Comparison of ENCODE assay signal across 18 mouse cellular contexts in genomic region chr2:157988416-157989190, GRCm38 (mm10). TPM values are rescaled to one million over a fixed set of nuclear protein-coding genes. Genes with fewer than 3 reads are reported as not detected.
DNase-seq lines count a peak whose midpoint lies in the region; ATAC-seq and TF ChIP-seq lines count a peak whose summit lies in the region.
"Had no signal": no experiment of that assay in that cellular context is flagged by ENCODE, and none has a peak within 500 bp of the region (broad histone marks: within the 10 kb centered on the region; RNA-seq: fewer than 3 reads in every experiment).

No protein-coding gene starts in this region.

- 59% methylated on average over 7 of the region's 7 CpGs for WGBS in forebrain, embryonic 16.5 days
- 56% methylated on average over 7 of the region's 7 CpGs for WGBS in intestine, embryonic 15.5 days
- WGBS in midbrain, embryonic 16.5 days, result 50% methylated on average over 7 of the region's 7 CpGs

- H3K36me3 ChIP-seq in forebrain, embryonic 16.5 days (ENCODE audit: control insufficient read depth, insufficient read depth), result no peaks in the 10 kb centered on the region
- 0 out of 2 replicates have a peak, but pooled peaks cover 3% of the 10 kb centered on the region for H3K36me3 ChIP-seq in intestine, embryonic 15.5 days
- H3K36me3 ChIP-seq in midbrain, embryonic 16.5 days (ENCODE audit: control insufficient read depth, insufficient read depth, low read length), result peaks cover 3% of the 10 kb centered on the region; the same call in 1 of the 2 replicates

- peak overlapping the region; percentile 90 for H3K27ac ChIP-seq in layer of hippocampus, adult 2 months
- H3K27ac ChIP-seq in forebrain, embryonic 16.5 days (ENCODE audit: low read length), result peak overlapping the region; percentile 76
- no peak overlapping the region for H3K27ac ChIP-seq in intestine, embryonic 15.5 days
- H3K27ac ChIP-seq in midbrain, embryonic 16.5 days (ENCODE audit: low read length), result peak overlapping the region; percentile 65
- H3K27ac ChIP-seq: heart, embryonic 10.5 days; macrophage had no signal

- DNase-seq in layer of hippocampus, adult 2 months (ENCODE audit: low spot score in 2 of 2), result no peak
- DNase-seq in layer of hippocampus, postnatal 14 days (ENCODE audit: low spot score in 2 of 2), result no peak
- DNase-seq in lung, postnatal 10 days, result no peak
- no peak for DNase-seq in kidney, adult 18-20 months
- no peak for DNase-seq in thymus, postnatal 10 days (ENCODE audit: low spot score in 2 of 2)
- DNase-seq: adrenal gland, adult 8-10 months; B cell, adult 2 months; cerebellum, adult 9-10 months; gastrocnemius, postnatal 25 days; heart, postnatal 4 days; liver, postnatal 0 days; right cerebral cortex, postnatal 25 days had no signal

- H3K4me2 ChIP-seq in forebrain, embryonic 16.5 days (ENCODE audit: low read length), result no peak overlapping the region
- H3K4me2 ChIP-seq in intestine, embryonic 15.5 days (replicated peaks), result no peak overlapping the region
- no peak overlapping the region for H3K4me2 ChIP-seq in midbrain, embryonic 16.5 days (ENCODE audit: low read length)

- no peak for TF ChIP-seq CTCF in layer of hippocampus, adult 2 months (conservative IDR thresholded peaks at IDR 0.05)

- no peak overlapping the region for H3K4me3 ChIP-seq in layer of hippocampus, adult 2 months
- no peak overlapping the region for H3K4me3 ChIP-seq in forebrain, embryonic 16.5 days (replicated peaks; ENCODE audit: low read length)
- H3K4me3 ChIP-seq in intestine, embryonic 15.5 days (replicated peaks), result no peak overlapping the region
- H3K4me3 ChIP-seq in midbrain, embryonic 16.5 days (ENCODE audit: low read depth, low read length), result no peak overlapping the region
- H3K4me3 ChIP-seq: heart, embryonic 10.5 days; myocyte had no signal

- H3K27me3 ChIP-seq in forebrain, embryonic 16.5 days (replicated peaks; ENCODE audit: control insufficient read depth, insufficient read depth, low read length), result no peaks in the 10 kb centered on the region
- H3K27me3 ChIP-seq in intestine, embryonic 15.5 days (replicated peaks), result no peaks in the 10 kb centered on the region
- no peaks in the 10 kb centered on the region for H3K27me3 ChIP-seq in midbrain, embryonic 16.5 days (ENCODE audit: control insufficient read depth, insufficient read depth, low read depth, low read length)

- ATAC-seq in forebrain, embryonic 16.5 days, result peak; percentile 39
- ATAC-seq in intestine, embryonic 15.5 days, result peak; percentile 67
- ATAC-seq in midbrain, embryonic 16.5 days, result peak; percentile 41; the same call in 1 of the 2 replicates
- ATAC-seq: liver, postnatal 0 days had no signal

- H3K9ac ChIP-seq in forebrain, embryonic 16.5 days (replicated peaks; ENCODE audit: low read depth, low read length), result no peak overlapping the region
- H3K9ac ChIP-seq in intestine, embryonic 15.5 days, result no peak overlapping the region
- H3K9ac ChIP-seq in midbrain, embryonic 16.5 days (ENCODE audit: low read depth, low read length), result no peak overlapping the region
- H3K9ac ChIP-seq: liver, postnatal 0 days had no signal

- H3K9me3 ChIP-seq in forebrain, embryonic 16.5 days (ENCODE audit: control insufficient read depth, low read length), result no peaks in the 10 kb centered on the region
- H3K9me3 ChIP-seq in intestine, embryonic 15.5 days, result no peaks in the 10 kb centered on the region
- no peaks in the 10 kb centered on the region for H3K9me3 ChIP-seq in midbrain, embryonic 16.5 days (replicated peaks; ENCODE audit: control insufficient read depth, low read length, poor library complexity, severe bottlenecking)
- H3K9me3 ChIP-seq: heart, embryonic 10.5 days had no signal

- peaks cover 35% of the 10 kb centered on the region for H3K4me1 ChIP-seq in forebrain, embryonic 16.5 days (replicated peaks; ENCODE audit: control insufficient read depth, insufficient read depth, low read length)
- peaks cover 13% of the 10 kb centered on the region for H3K4me1 ChIP-seq in intestine, embryonic 15.5 days (replicated peaks)
- H3K4me1 ChIP-seq in midbrain, embryonic 16.5 days (ENCODE audit: control insufficient read depth, insufficient read depth, low read length), result peaks cover 45% of the 10 kb centered on the region

RNA-seq across cellular contexts. Expression of gene Tti1, which starts 39.6 kb away (rescaled TPM):
- total RNA-seq in layer of hippocampus, adult 2 months (2021), result 10 to 100 TPM; 21.1 to 23.6 TPM
- 10 to 100 TPM; 15.9 to 16.3 TPM for total RNA-seq in layer of hippocampus, postnatal 14 days (2021)
- 21.1 and 22.1 TPM in 2 replicates for polyA plus RNA-seq in forebrain, embryonic 16.5 days (2015; fragmentation: Nextera tagmentation; extraction: Ambion mirVana)
- 20.8 and 21.3 TPM in 2 replicates for polyA plus RNA-seq in intestine, embryonic 15.5 days (2015; fragmentation: Nextera tagmentation; extraction: Ambion mirVana)
- 17.2 and 20.2 TPM in 2 replicates for polyA plus RNA-seq in midbrain, embryonic 16.5 days (2015; fragmentation: Nextera tagmentation; extraction: Ambion mirVana)

RNA-seq across cellular contexts. Expression of gene Rprd1b, which starts 39.7 kb away (rescaled TPM):
- 10 to 100 TPM; 48.9 to 57.2 TPM for total RNA-seq in layer of hippocampus, adult 2 months (2021)
- total RNA-seq in layer of hippocampus, postnatal 14 days (2021), result 10 to 100 TPM; 28.5 to 31.0 TPM
- polyA plus RNA-seq in forebrain, embryonic 16.5 days (2015; fragmentation: Nextera tagmentation; extraction: Ambion mirVana), result 36.6 and 44.6 TPM in 2 replicates
- 40.3 and 40.7 TPM in 2 replicates for polyA plus RNA-seq in intestine, embryonic 15.5 days (2015; fragmentation: Nextera tagmentation; extraction: Ambion mirVana)
- 30.7 and 34.1 TPM in 2 replicates for polyA plus RNA-seq in midbrain, embryonic 16.5 days (2015; fragmentation: Nextera tagmentation; extraction: Ambion mirVana)
